Comparison of ENCODE assay signal across 20 mouse cellular contexts in genomic region chr3:114954904-114955303, GRCm38 (mm10). TPM values are rescaled to one million over a fixed set of nuclear protein-coding genes. Genes with fewer than 3 reads are reported as not detected.
"Had no signal": no experiment of that assay in that cellular context is flagged by ENCODE, and none has a peak within 500 bp of the region (broad histone marks: within the 10 kb centered on the region; RNA-seq: fewer than 3 reads in every experiment).

No protein-coding gene starts in this region.

- H3K4me3 ChIP-seq: neural tube, embryonic 12.5 days; neural tube, embryonic 13.5 days; neural tube, embryonic 15.5 days; stomach, embryonic 15.5 days had no signal

- H3K9me3 ChIP-seq: neural tube, embryonic 12.5 days; neural tube, embryonic 13.5 days; neural tube, embryonic 15.5 days; stomach, embryonic 15.5 days had no signal

- H3K36me3 ChIP-seq: neural tube, embryonic 12.5 days; neural tube, embryonic 13.5 days; neural tube, embryonic 15.5 days; stomach, embryonic 15.5 days had no signal

- DNase-seq: retina, postnatal 1 day; right cerebral cortex, postnatal 14 days; right cerebral cortex, postnatal 25 days; right cerebral cortex, postnatal 4 days; spleen, adult 18-20 months; thymus, adult 18-20 months; thymus, adult 2 months; thymus, postnatal 14 days; thymus, postnatal 25 days; thymus, postnatal 36 days; thymus, postnatal 4 days had no signal

- H3K27ac ChIP-seq: neural tube, embryonic 12.5 days; neural tube, embryonic 13.5 days; neural tube, embryonic 15.5 days; stomach, embryonic 15.5 days; stomach, postnatal 0 days had no signal

- H3K27me3 ChIP-seq: neural tube, embryonic 12.5 days; neural tube, embryonic 13.5 days; neural tube, embryonic 15.5 days; stomach, embryonic 15.5 days had no signal

- H3K4me1 ChIP-seq: neural tube, embryonic 12.5 days; neural tube, embryonic 15.5 days; stomach, embryonic 15.5 days had no signal

- H3K4me2 ChIP-seq: neural tube, embryonic 12.5 days; neural tube, embryonic 13.5 days; neural tube, embryonic 15.5 days; stomach, embryonic 15.5 days had no signal

- H3K9ac ChIP-seq: neural tube, embryonic 12.5 days; neural tube, embryonic 13.5 days; neural tube, embryonic 15.5 days; stomach, embryonic 15.5 days had no signal

RNA-seq across cellular contexts. Expression of gene Olfm3, which starts 51.0 kb away (rescaled TPM):
- total RNA-seq: neutrophil, adult 5-6 weeks had no signal
- polyA plus RNA-seq: small intestine, adult 2 months; spleen, adult 2 months; testis, adult 2 months had no signal
